Mouse (Mus musculus): ENCODE measurements at regions not wholly inside any gene's neighbourhood (a gene's known extent, or its start where the extent isn't known, plus 50 kb on each side); places are given as distances from the start of the nearest gene placed in this dataset.

- H3K4me3 ChIP-seq (replicated peaks; ENCODE audit: low read length), result no peak overlapping the region
- H3K27ac ChIP-seq (ENCODE audit: low read length), result no peak overlapping the region
- H3K9ac ChIP-seq (ENCODE audit: low read length), result no peak overlapping the region
- H3K4me2 ChIP-seq (ENCODE audit: low read depth, low read length), result no peak overlapping the region
- no peaks in the 10 kb centered on the region for H3K4me1 ChIP-seq (ENCODE audit: control insufficient read depth, insufficient read depth, low read length)
- ATAC-seq (ENCODE audit: insufficient read depth, low FRiP score), result no peak
- no peaks in the 10 kb centered on the region for H3K36me3 ChIP-seq (ENCODE audit: control insufficient read depth, insufficient read depth, low read length)
- H3K27me3 ChIP-seq (ENCODE audit: control insufficient read depth, insufficient read depth, low read length), result no peaks in the 10 kb centered on the region
- WGBS, result 65% methylated on average over 1 of the region's 1 CpGs
- H3K9me3 ChIP-seq (replicated peaks; ENCODE audit: control insufficient read depth, low read length), result no peaks in the 10 kb centered on the region
These were observed 1148.5 kb upstream of the Cited2 start for GRCm38 (mm10) chr10:16574568-16574967.

- H3K36me3 ChIP-seq (ENCODE audit: control insufficient read depth, insufficient read depth, low read length), result no peaks in the 10 kb centered on the region
- no peak overlapping the region for H3K4me3 ChIP-seq (replicated peaks; ENCODE audit: low read length)
- ATAC-seq (ENCODE audit: insufficient read depth, low FRiP score), result no peak
- no peaks in the 10 kb centered on the region for H3K9me3 ChIP-seq (replicated peaks; ENCODE audit: control insufficient read depth, low read length)
- no peaks in the 10 kb centered on the region for H3K27me3 ChIP-seq (ENCODE audit: control insufficient read depth, insufficient read depth, low read length)
- H3K4me2 ChIP-seq (ENCODE audit: low read depth, low read length), result no peak overlapping the region
- H3K9ac ChIP-seq (ENCODE audit: low read length), result no peak overlapping the region
- H3K4me1 ChIP-seq (ENCODE audit: control insufficient read depth, insufficient read depth, low read length), result no peaks in the 10 kb centered on the region
- H3K27ac ChIP-seq (ENCODE audit: low read length), result no peak overlapping the region
- WGBS, result 78% methylated on average over 4 of the region's 4 CpGs
These were observed 1144.4 kb upstream of the Cited2 start for GRCm38 (mm10) chr10:16578554-16579078.

GRCm38 (mm10) chr10:16580200-16580599 lies 1142.8 kb upstream of the Cited2 start:
- no peaks in the 10 kb centered on the region for H3K27me3 ChIP-seq (ENCODE audit: control insufficient read depth, insufficient read depth, low read length)
- no peak overlapping the region for H3K4me3 ChIP-seq (replicated peaks; ENCODE audit: low read length)
- no peak overlapping the region for H3K27ac ChIP-seq (ENCODE audit: low read length)
- H3K36me3 ChIP-seq (ENCODE audit: control insufficient read depth, insufficient read depth, low read length), result no peaks in the 10 kb centered on the region
- H3K9me3 ChIP-seq (replicated peaks; ENCODE audit: control insufficient read depth, low read length), result no peaks in the 10 kb centered on the region
- 90% methylated on average over 3 of the region's 3 CpGs for WGBS
- H3K4me1 ChIP-seq (ENCODE audit: control insufficient read depth, insufficient read depth, low read length), result no peaks in the 10 kb centered on the region
- no peak overlapping the region for H3K9ac ChIP-seq (ENCODE audit: low read length)
- no peak overlapping the region for H3K4me2 ChIP-seq (ENCODE audit: low read depth, low read length)
- no peak for ATAC-seq (ENCODE audit: insufficient read depth, low FRiP score)

GRCm38 (mm10) chr10:16588833-16589232 lies 1134.2 kb upstream of the Cited2 start:
- no peaks in the 10 kb centered on the region for H3K36me3 ChIP-seq (ENCODE audit: control insufficient read depth, insufficient read depth, low read length)
- H3K27me3 ChIP-seq (ENCODE audit: control insufficient read depth, insufficient read depth, low read length), result no peaks in the 10 kb centered on the region
- H3K4me1 ChIP-seq (ENCODE audit: control insufficient read depth, insufficient read depth, low read length), result no peaks in the 10 kb centered on the region
- 86% methylated on average over 2 of the region's 2 CpGs for WGBS
- no peak for ATAC-seq (ENCODE audit: insufficient read depth, low FRiP score)
- no peak overlapping the region for H3K9ac ChIP-seq (ENCODE audit: low read length)
- H3K4me3 ChIP-seq (replicated peaks; ENCODE audit: low read length), result no peak overlapping the region
- no peak overlapping the region for H3K27ac ChIP-seq (ENCODE audit: low read length)
- H3K9me3 ChIP-seq (replicated peaks; ENCODE audit: control insufficient read depth, low read length), result no peaks in the 10 kb centered on the region
- H3K4me2 ChIP-seq (ENCODE audit: low read depth, low read length), result no peak overlapping the region

GRCm38 (mm10) chr10:16589399-16589798 lies 1133.6 kb upstream of the Cited2 start:
- no peak overlapping the region for H3K4me3 ChIP-seq (replicated peaks; ENCODE audit: low read length)
- no peaks in the 10 kb centered on the region for H3K4me1 ChIP-seq (ENCODE audit: control insufficient read depth, insufficient read depth, low read length)
- no peak overlapping the region for H3K27ac ChIP-seq (ENCODE audit: low read length)
- no peaks in the 10 kb centered on the region for H3K27me3 ChIP-seq (ENCODE audit: control insufficient read depth, insufficient read depth, low read length)
- H3K4me2 ChIP-seq (ENCODE audit: low read depth, low read length), result no peak overlapping the region
- H3K9me3 ChIP-seq (replicated peaks; ENCODE audit: control insufficient read depth, low read length), result no peaks in the 10 kb centered on the region
- 48% methylated on average over 3 of the region's 3 CpGs for WGBS
- ATAC-seq (ENCODE audit: insufficient read depth, low FRiP score), result no peak
- H3K9ac ChIP-seq (ENCODE audit: low read length), result no peak overlapping the region
- no peaks in the 10 kb centered on the region for H3K36me3 ChIP-seq (ENCODE audit: control insufficient read depth, insufficient read depth, low read length)

GRCm38 (mm10) chr10:16592870-16593269 lies 1130.1 kb upstream of the Cited2 start:
- WGBS, result 85% methylated on average over 4 of the region's 4 CpGs
- no peak for ATAC-seq (ENCODE audit: insufficient read depth, low FRiP score)
- Histone ChIP-seq H3K36me3 (ENCODE audit: control insufficient read depth, insufficient read depth, low read length) (no peaks in the 10 kb centered on the region), H3K9ac (ENCODE audit: low read length) (no peak overlapping the region), H3K4me1 (ENCODE audit: control insufficient read depth, insufficient read depth, low read length) (no peaks in the 10 kb centered on the region), H3K27ac (ENCODE audit: low read length) (no peak overlapping the region), H3K4me2 (ENCODE audit: low read depth, low read length) (no peak overlapping the region), H3K9me3 (replicated peaks; ENCODE audit: control insufficient read depth, low read length) (no peaks in the 10 kb centered on the region), H3K27me3 (ENCODE audit: control insufficient read depth, insufficient read depth, low read length) (no peaks in the 10 kb centered on the region), H3K4me3 (replicated peaks; ENCODE audit: low read length) (no peak overlapping the region)

GRCm38 (mm10) chr10:16600041-16600440 lies 1123.0 kb upstream of the Cited2 start:
- Histone ChIP-seq H3K27ac (ENCODE audit: low read length) (no peak overlapping the region), H3K27me3 (ENCODE audit: control insufficient read depth, insufficient read depth, low read length) (no peaks in the 10 kb centered on the region), H3K4me2 (ENCODE audit: low read depth, low read length) (no peak overlapping the region), H3K9ac (ENCODE audit: low read length) (no peak overlapping the region), H3K4me1 (ENCODE audit: control insufficient read depth, insufficient read depth, low read length) (no peaks in the 10 kb centered on the region), H3K4me3 (replicated peaks; ENCODE audit: low read length) (no peak overlapping the region), H3K9me3 (replicated peaks; ENCODE audit: control insufficient read depth, low read length) (no peaks in the 10 kb centered on the region), H3K36me3 (ENCODE audit: control insufficient read depth, insufficient read depth, low read length) (no peaks in the 10 kb centered on the region)
- WGBS, result 85% methylated on average over 1 of the region's 1 CpGs
- ATAC-seq (ENCODE audit: insufficient read depth, low FRiP score), result no peak

GRCm38 (mm10) chr10:16600551-16601224 lies 1122.3 kb upstream of the Cited2 start:
- no peak overlapping the region for H3K4me3 ChIP-seq (replicated peaks; ENCODE audit: low read length)
- no peak overlapping the region for H3K27ac ChIP-seq (ENCODE audit: low read length)
- no peaks in the 10 kb centered on the region for H3K27me3 ChIP-seq (ENCODE audit: control insufficient read depth, insufficient read depth, low read length)
- no peaks in the 10 kb centered on the region for H3K9me3 ChIP-seq (replicated peaks; ENCODE audit: control insufficient read depth, low read length)
- H3K36me3 ChIP-seq (ENCODE audit: control insufficient read depth, insufficient read depth, low read length), result no peaks in the 10 kb centered on the region
- H3K4me1 ChIP-seq (ENCODE audit: control insufficient read depth, insufficient read depth, low read length), result no peaks in the 10 kb centered on the region
- no peak overlapping the region for H3K4me2 ChIP-seq (ENCODE audit: low read depth, low read length)
- no peak overlapping the region for H3K9ac ChIP-seq (ENCODE audit: low read length)
- peak; percentile 85; the same call in 1 of the 2 replicates for ATAC-seq (ENCODE audit: insufficient read depth, low FRiP score)
- WGBS, result 66% methylated on average over 10 of the region's 10 CpGs

- WGBS, result 31% methylated on average over 1 of the region's 1 CpGs
- Histone ChIP-seq H3K27me3 (ENCODE audit: control insufficient read depth, insufficient read depth, low read length) (no peaks in the 10 kb centered on the region), H3K4me1 (ENCODE audit: control insufficient read depth, insufficient read depth, low read length) (no peaks in the 10 kb centered on the region), H3K27ac (ENCODE audit: low read length) (no peak overlapping the region), H3K9me3 (replicated peaks; ENCODE audit: control insufficient read depth, low read length) (no peaks in the 10 kb centered on the region), H3K4me2 (ENCODE audit: low read depth, low read length) (no peak overlapping the region), H3K9ac (ENCODE audit: low read length) (no peak overlapping the region), H3K4me3 (replicated peaks; ENCODE audit: low read length) (no peak overlapping the region), H3K36me3 (ENCODE audit: control insufficient read depth, insufficient read depth, low read length) (no peaks in the 10 kb centered on the region)
- no peak for ATAC-seq (ENCODE audit: insufficient read depth, low FRiP score)
These were observed 1121.8 kb upstream of the Cited2 start for GRCm38 (mm10) chr10:16601225-16601595.

All from stomach, embryonic 16.5 days (tissue).